Mouse (Mus musculus): ENCODE measurements around the gene Epm2aip1.

DNA sequence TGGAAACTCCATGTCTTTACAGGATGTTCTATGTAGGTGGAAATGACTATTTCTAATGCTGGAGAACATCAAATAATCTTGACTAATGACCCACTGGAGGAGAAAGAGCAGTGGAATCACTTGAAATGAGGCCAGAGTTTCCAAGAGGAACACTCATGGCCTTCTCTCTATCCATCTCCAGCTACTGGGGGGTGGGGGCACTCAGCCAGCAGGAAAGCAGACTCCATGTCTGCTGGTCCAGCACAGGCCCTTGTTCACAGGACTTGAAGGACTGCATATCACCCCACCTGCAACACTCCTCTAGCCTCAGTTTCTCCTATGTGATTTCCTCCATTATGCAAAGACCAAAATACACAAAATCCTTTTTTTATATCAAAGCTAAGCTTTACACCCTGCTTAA, 34.0 kb upstream of the Epm2aip1 start:
- TF ChIP-seq POLR2A (IDR thresholded peaks at IDR 0.05; ENCODE audit: insufficient read length, low read depth) (no peak), POLR2AphosphoS2 (IDR thresholded peaks at IDR 0.05; ENCODE audit: insufficient read length, low read depth) (no peak), USF1 (IDR thresholded peaks at IDR 0.05; ENCODE audit: low read depth) (no peak), MAX (IDR thresholded peaks at IDR 0.05; ENCODE audit: low read depth) (no peak), SRF (IDR thresholded peaks at IDR 0.05; ENCODE audit: control insufficient read depth, insufficient read length, low read depth) (no peak), REST (IDR thresholded peaks at IDR 0.05; ENCODE audit: insufficient read depth, insufficient read length) (no peak), E2F4 (IDR thresholded peaks at IDR 0.05; ENCODE audit: insufficient read depth) (no peak), MYOD1 (IDR thresholded peaks at IDR 0.05; ENCODE audit: control insufficient read depth in 1 of 3, insufficient read length in 2 of 3, low read depth in 2 of 3) (no peak), TCF12 (IDR thresholded peaks at IDR 0.05; ENCODE audit: insufficient read depth, poor library complexity, severe bottlenecking) (no peak), TCF3 (IDR thresholded peaks at IDR 0.05; ENCODE audit: insufficient read length, low read depth) (no peak), MYOG (IDR thresholded peaks at IDR 0.05; ENCODE audit: control insufficient read depth in 1 of 3, insufficient read depth in 1 of 3, insufficient read length in 2 of 3, low read depth in 2 of 3) (no peak)
